14 mouse cellular contexts compared by ENCODE assay signal in genomic region chr3:126501826-126502225, GRCm38 (mm10).
"Had no signal": no experiment of that assay in that cellular context is flagged by ENCODE, and none has a peak within 500 bp of the region (broad histone marks: within the 10 kb centered on the region; RNA-seq: fewer than 3 reads in every experiment).

No protein-coding gene starts in this region.

- H3K4me3 ChIP-seq: midbrain, embryonic 10.5 days; midbrain, embryonic 12.5 days; neural tube, embryonic 12.5 days; stomach, embryonic 15.5 days had no signal

- H3K27ac ChIP-seq: midbrain, embryonic 10.5 days; midbrain, embryonic 12.5 days; neural tube, embryonic 12.5 days; stomach, embryonic 15.5 days; stomach, postnatal 0 days had no signal

- DNase-seq: lung, adult 18-20 months; lung, embryonic 14.5 days; lung, postnatal 10 days; lung, postnatal 4 days; midbrain, embryonic 14.5 days; right cerebral cortex, postnatal 14 days; thymus, adult 2 months; thymus, postnatal 25 days; thymus, postnatal 4 days had no signal
